Mouse (Mus musculus): ENCODE results near the gene Sstr3. TPM values are rescaled to one million over a fixed set of nuclear protein-coding genes. Genes with fewer than 3 reads are reported as not detected.

Sstr3 gene
- total RNA-seq, 4 experiments from 2014 or later, result not detected

DNA sequence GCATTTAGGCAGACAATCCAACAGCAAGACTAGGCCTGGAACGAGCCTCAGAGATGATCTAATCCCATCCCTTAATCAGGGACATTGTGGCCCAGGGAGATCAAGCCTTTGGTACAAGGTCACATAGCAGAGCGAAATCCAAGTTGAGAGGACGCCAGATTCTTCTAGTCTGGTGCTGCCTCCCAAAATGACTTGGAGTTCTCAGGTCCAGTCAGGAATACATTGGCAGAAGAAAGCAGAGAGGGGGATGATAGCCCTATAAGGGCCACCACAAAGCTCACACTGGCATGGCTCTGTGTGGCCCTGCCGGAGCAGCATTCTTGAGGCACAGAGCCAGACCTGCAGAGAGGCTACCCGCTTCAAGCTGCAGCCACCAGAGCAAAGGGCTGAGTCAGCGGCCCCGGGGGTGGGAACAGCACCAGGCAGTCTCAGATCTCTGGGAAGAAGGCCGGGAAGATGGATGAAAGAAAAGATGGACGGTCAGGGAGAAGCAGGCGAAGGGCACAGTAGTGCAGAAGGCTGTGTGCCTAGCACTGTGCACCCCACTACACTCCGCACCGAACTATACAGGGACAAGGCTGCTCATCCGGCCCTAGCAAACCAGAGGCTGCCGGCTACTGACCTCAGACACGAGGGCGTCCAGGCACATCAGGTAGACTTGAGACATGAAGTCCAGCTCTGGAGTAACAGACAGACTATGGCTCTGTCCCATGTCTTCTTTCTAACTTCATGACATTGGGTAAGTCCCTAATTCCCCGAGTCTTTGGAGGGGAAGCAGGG, 13.6 kb downstream of the Sstr3 start, which contains the start of gene C1qtnf6:
TSS of gene C1qtnf6 (minus strand) at position 746 of the 780 bp plus-strand sequence.
- peak; percentile 86 for DNase-seq (ENCODE audit: low spot score)

DNA sequence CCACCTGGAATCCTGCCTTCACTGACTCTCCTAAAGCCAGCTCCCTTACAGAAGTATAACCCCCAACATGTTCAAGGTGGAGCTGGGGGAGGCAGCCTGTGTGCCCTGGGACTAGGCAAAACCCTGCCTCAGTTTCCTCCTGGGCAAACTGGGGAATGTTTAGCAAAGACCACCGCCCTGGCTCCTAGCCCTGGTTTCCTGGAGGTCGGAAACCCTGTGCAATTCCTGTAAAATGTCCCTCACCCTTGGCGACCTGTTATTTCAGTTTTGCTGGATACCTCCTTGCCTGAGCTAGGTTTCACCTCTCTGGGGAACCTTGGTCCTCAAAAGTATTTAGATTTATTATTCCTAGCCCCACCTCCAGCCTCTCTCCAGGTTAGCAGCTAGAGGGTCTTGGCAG, 14.3 kb downstream of the Sstr3 start:
- peak; percentile 19 for DNase-seq (ENCODE audit: low spot score)

DNA sequence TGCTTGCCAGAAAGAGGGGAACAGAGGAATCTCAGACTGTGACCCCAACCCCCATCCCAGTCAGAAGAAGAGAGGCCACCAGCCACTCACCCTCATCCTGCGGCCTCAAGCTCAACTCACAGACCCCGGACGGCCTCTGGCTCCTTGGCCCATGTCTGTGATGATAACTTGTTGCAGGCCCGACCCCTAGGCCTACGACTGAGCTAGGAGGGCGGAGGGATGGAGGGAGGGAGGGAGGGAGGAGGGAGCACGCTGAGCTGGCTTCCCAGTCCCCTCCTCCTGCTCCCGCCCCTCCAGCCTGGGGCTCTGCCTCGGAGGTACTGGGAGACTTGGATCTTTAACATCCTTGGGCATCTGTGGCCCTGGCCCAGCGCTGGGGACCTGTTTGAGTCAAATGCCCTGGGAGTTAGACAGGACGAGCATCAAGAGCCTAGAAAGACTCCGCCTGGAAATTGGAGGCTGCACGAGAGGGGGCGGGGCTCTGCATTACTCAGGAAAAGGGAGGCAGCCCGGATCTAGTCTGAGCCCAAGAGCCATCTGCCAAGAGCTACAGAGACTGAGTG, 15.0 kb downstream of the Sstr3 start:
- DNase-seq (ENCODE audit: low spot score), result peak; percentile 82

DNA sequence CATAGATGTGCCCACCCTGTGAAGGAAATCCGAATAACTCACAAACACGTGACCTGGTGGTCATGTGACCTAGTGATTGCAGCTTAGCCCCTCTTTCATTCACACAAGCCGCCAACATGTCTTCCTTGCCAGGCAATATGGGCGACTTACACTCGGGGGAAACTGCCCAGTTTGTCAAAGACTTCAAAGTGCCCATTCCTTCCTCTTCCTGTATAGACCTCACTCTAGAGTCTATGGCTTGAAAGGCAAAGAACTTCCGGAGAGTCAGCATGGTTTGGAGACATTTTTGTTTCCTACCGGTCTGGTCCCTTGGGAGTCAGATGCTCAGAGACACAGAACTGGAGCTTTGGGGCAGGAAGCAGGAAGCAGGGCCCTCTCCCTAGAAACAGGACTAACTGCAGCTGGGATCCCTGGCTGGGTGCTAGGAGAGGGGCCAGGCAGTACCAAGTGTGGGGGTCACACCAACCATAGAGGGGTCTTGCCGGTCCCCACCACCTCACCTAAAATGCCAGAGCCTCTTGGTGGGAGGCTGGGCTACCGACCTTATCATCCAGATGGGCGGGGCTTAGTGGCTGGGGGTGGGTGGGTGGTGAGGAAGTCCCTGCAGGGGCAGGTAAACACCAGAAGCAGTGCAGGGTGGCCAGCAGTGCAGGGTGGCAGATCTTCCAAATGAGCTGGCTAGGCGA, 15.6 kb downstream of the Sstr3 start:
- DNase-seq (ENCODE audit: low spot score), result peak; percentile 81

DNA sequence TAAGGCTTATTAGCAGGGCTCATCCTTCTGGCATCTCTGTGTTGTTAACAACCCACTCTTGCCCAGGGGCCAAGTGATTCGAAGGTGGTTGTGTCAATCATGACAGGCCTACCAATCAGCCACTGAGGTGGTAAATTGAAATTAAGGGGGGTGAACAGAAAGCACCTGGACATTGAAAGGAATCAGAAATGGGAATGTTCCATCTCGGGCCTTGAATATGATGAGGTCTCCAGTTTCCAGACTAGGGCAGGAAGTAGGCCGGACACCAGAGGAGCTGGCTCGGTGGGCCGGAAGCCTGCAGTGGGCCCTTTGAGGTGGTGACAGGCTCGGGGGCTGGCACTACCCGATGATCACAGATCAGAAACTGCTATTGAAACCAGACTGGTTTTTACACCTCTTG, 16.5 kb downstream of the Sstr3 start:
- DNase-seq (ENCODE audit: low spot score), result peak; percentile 67

DNA sequence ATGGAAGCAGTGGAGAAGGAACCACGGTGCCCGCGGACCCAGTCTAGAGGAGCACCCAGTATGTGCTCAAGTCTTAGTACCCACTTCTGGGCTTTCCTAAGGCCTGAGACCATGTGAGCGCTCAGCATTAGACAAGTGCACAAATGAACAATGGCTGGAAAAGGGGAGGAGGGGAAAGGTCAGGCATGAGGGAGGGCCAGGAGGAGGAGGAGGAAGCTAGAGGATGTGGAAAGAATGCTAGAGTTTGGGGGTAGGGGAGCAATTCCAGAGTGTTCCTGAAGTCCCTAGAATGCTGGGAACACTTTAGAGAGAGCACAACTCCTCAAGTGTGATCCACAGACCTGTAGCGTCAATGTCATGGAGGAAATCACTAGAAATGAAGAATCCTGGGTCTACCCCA, 20.3 kb downstream of the Sstr3 start:
- no peak for DNase-seq (ENCODE audit: low spot score)

DNA sequence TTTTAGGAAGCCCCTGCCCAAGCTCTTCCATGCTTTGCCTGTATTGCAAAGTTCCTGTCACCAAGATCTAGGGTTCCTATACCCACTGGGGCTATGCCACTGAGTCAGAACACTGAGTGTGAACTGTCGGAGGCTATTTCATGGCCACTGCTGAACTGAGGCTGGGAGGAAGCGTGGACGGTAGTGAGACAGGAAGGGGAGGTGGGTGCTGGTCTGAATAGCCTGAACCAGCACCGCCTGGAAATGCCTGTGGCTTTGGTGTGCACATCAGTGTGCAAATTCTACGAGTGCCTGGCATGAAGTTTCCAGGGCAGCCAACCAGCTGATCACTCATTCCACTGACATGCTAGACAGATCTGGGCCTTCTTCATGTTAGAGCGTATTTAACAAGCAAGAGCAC, 22.6 kb downstream of the Sstr3 start:
- no peak for DNase-seq (ENCODE audit: low spot score)

DNA sequence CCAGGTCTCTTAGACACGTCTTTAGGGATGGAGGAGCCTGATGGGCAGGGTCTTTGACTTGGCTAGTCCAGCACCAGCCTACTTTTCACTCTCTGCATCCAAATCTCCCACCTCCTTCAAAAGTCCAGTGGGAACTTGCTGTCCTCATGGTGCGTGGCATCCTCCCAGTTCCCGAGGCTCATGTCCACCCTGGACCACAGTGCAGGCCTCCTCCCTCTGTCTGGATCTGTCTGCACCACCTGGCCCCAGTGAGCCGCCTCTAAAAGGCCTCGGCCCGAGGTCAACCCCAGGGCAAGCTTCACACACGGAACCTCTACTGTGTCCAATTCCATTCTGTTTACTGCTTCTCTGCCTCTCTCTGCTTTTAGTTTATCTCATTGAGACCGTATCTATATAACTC, 23.2 kb downstream of the Sstr3 start:
- DNase-seq (ENCODE audit: low spot score), result peak; percentile 22

DNA sequence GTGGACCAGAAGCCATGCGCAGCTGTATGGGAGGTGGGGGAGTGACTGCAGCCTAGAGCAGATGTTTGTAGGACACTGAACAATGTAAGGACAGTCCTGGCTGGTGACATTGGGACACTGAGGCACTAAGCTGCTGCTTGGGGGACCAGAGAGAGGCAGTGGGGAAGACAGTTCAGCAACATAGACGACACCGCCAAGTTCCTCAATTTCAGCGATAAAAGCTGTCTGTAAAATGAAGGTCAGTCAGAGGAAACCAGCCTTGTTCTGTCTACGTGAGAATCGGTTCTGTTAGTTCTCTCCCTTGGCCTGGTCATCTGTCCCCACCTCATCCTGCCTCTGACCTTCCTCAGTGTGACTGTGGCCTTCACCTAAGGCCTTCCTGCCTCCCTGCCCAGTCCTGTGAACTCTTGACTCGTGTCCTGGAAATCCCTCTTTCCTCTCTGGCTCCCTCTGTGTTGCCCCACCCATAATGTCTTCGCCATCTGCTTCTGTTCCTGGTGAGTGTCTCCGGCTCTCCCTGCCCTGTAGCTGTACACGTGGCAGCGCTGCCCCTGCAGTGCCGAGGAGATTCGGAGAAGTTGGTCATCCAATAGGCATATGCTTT, 24.3 kb downstream of the Sstr3 start:
- peak; percentile 89 for DNase-seq (ENCODE audit: low spot score)

DNA sequence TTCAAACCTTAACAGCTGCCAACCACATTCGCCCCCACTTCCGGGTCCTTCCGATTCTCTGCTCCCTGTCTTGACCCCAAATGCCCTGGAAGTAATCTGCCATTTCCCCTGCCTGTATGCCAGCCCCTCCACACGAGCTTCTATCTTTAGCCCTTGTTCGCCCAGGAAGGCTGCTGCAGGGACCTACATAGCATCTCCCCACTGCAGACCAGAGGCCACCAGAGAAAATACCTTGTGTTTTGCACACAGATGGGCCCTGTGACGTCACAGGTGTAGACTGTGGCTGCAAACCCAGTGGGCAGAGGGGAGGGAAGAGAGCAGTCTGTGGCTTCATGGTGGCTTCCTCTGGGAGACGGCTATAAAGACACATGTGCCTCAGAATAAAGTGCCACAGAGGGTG, 26.3 kb downstream of the Sstr3 start:
- no peak for DNase-seq (ENCODE audit: low spot score)

DNA sequence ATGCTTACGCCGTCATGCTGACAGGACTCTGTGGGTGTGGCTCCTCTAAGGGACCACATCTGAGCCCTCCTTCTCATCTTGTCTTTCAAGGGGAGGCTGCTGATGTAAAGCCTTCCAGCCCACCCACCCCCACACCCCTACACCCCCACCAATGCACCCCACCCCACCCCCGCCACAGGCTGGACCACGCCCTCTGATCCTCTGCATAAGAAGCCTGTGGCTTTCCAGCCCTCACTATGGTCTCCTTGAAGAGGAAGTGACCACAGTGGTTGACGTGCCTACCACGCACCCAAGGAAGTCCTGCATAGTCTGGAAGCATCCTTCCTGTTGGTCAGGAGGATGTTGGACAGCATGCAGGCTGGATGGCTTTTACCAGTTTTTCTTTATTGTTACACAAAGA, 28.7 kb downstream of the Sstr3 start:
- no peak for DNase-seq (ENCODE audit: low spot score)

DNA sequence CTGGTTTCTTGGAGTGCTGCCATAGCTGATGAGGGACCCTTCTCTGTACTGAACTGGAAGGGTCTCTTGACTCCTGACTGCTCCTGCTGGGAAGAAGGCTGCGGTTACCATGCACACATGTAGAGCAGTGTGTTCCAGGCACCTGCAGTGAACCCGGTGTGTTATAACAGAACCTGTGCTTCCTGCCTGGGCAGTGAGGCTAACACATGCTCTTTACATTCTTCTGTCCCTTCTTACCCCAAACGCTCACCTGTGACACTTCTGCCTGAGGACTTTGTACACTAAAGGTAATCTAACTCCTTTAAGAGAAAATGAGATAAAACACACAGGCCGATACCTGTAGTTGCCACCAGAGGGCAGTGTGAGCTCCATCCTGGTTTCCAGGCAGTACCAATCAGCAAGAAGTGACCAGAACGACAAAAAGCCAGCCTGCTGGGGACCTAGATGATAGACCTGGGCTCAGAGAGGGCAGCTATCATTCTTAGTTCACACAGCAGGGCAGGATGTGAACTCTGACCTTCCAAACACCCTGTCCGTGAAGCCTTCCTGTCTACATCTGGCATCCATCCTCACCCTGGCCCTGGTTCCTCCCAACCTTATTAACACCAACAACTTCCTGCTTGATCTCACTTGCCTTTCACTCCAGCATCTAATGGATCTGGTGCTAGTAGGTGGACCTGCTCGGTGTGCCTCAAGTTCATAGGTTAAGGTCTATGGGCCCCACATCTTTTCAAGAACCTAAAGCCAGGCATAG, 29.9 kb downstream of the Sstr3 start:
- DNase-seq (ENCODE audit: low spot score), result peak; percentile 84

DNA sequence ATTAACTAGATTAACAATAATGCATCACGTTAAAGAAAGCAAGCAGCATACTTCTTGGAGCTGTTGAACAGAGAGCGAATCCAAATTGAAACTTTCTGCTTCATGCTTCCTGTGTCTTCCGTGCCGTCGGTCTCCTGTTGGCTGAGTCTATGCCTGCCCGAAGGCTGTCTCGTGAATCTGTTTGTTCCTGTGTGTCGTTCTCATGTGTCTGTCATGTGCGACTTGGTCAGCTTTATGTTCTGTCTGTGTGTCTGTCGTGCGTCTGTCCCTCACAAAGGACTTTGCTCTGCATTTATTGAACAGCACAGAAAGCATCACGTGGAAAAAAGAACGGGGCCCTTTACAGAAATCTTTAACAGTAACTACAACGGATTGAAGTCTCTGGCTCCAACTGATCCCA, 31.5 kb downstream of the Sstr3 start:
- DNase-seq (ENCODE audit: low spot score), result no peak

DNA sequence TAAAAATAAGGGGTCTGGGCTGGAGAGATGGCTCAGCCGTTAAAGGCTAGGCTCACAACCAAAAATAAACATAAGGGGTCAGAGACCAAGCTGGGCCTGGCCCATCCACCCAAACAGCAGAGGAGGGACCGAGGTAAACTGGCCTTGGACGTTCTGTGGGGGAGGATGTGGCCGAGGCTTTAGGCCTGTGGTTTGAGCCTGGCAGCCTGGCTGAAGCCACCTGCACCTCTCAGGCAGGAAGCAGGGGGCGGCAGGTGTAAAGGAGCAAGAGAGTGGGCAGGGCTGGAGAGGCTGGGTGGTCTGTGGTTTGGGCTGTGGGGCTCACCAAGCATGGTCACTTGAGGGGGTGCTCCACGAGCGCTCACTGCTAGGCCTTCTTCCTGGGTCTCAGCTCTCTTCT, 32.5 kb downstream of the Sstr3 start:
- no peak for DNase-seq (ENCODE audit: low spot score)

DNA sequence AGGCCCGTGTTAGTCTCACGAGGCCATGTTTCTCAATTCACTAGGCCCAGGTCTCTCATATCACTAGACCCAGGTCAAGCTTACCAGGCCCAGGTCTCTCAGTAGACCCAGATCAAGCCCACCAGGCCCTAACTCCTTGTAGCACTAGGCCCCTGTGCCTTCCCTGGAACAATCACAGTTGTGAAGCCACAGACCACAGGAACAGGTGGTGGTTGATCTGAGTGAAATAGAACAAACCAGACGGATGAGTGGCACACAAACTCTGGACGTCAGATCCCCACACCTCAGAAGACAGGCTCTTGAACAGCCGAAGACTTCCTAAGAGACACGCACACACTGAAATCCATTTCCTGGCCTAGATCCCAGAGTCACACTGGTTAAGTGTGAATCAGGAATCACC, 33.7 kb downstream of the Sstr3 start:
- no peak for DNase-seq (ENCODE audit: low spot score)

DNA sequence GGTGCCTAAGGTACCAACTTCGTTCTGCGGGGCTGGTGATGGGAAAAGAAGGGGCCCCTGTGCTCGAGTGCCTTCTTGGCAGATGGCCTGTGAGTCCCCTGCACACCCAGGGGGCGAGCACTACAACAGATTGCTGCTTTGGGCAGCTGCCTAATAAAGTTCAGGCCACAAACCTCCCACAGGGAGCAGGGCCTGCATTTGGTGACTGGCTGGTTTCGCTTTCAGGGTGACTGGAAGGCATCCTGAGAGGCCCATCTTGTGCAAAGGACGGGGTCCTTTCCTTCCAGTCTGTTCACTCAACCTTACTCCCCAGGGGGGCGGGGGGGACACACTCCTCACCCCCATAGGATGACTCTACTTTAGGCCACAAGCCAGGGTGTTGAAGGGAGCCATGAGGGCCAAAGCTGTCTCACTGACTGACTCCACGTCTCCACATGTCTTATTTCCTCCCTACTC, 34.3 kb downstream of the Sstr3 start:
- no peak for DNase-seq (ENCODE audit: low spot score)

DNA sequence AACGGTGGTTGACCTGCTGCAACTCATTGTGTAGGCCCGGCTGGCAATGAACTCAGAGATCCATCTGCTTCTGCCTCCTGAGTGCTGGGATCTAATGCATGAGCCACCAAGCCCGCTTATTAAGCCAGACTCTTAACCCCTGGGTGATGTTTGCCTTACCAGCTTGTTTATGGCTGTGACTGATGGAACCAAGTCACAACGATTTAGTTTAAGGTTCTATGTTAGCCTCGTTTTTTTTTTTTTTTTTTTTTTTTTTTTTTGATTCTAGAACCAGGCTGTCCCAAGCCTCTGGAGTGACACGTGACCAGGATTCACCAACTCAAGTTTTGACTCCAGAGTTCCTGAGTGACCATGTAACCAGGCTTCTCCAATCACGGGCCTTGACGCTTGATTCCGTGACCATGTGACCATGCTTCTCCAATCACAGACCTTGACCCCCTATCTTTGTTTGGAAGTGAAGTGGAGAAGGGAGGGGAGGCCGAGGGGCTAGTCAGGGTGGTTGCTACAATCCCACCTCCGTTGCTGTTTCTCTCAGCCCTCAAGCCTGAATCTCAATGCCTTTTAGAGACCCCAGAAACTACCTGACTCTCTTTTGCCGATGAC, 35.1 kb downstream of the Sstr3 start:
- no peak for DNase-seq (ENCODE audit: low spot score)

DNA sequence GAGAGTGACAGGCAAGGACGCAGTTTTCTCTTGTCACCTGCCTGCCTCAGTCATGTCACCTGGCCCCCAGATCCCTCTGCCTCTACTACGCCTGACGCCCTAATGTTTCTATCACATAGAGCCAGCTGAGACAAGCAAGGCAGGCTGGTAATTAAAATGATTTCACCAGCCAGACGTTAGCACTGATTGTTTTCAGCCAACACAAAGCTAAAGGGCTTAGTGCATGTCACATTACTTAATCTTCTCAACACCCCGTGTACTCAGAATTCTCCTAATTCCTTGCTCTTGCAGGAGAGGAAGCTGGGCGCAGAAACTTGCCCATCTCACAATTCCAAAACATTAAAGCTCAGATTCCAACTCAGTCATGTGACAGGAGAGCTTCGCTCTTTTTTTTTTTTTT, 36.0 kb downstream of the Sstr3 start:
- no peak for DNase-seq (ENCODE audit: low spot score)

DNA sequence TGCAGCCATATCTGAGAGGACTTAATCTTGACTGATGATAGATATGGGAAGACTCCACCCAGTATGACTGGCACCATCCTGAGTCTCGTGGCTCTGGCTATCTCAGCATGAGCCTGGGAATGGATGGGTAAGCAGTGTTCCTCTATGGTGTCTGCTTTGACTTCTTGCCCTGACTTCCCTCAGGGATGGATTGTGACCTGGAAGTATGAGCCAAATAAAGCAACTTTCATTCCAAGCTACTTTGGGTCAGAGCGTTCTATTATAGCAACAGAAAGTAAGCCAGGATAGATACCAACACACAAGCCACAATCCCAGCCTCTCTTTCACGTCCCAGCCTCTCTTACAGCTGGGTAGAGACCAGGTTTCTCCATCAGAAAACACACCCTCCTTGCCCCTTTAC, 38.9 kb downstream of the Sstr3 start:
- DNase-seq (ENCODE audit: low spot score), result no peak

DNA sequence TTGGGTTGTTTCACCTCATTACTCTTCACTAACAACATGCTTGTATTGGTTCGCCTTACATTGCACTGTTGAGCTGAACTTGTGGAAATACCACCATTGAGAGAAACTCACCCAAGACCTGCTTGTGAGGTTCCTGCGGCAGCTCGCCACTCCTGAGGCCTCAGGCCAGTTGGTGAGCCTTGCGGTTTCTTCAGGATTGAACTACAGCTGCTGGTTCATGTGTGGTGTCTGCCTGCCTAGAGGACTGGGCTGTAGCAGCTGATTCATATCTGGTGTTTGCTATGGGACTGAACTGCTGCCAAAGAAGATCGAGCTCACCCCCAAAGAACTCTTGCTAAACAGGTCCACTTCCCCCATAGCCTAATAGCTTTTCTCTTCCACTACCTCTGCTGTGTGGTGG, 39.7 kb downstream of the Sstr3 start:
- DNase-seq (ENCODE audit: low spot score), result no peak

DNA sequence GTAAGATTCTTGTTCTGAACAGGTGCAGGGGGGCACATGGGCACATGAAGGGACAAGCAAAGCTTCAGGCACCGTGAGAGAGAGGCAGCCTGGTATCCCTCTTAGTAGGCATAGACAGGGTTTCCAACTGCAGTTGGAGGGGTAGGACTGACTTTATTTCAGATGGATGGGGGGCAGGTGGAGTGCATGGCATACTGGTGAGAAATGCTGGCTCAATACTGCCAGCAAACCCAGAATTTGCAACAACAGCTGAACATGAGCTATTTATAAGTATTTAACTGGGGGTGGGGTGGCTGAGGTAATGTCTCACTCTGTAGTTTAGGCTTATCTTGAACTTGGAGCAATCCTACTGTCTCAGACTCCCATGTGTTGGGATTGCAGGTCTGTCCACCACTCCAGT, 40.5 kb downstream of the Sstr3 start:
- no peak for DNase-seq (ENCODE audit: low spot score)

Measured in heart, adult 8-10 months (tissue).